Mouse (Mus musculus): ENCODE data around the gene Rap1a. TPM values are rescaled to one million over a fixed set of nuclear protein-coding genes. Genes with fewer than 3 reads are reported as not detected.

Gene Rap1a
- polyA plus RNA-seq, 1 experiment from 2014 or later, result 81.6 TPM

DNA sequence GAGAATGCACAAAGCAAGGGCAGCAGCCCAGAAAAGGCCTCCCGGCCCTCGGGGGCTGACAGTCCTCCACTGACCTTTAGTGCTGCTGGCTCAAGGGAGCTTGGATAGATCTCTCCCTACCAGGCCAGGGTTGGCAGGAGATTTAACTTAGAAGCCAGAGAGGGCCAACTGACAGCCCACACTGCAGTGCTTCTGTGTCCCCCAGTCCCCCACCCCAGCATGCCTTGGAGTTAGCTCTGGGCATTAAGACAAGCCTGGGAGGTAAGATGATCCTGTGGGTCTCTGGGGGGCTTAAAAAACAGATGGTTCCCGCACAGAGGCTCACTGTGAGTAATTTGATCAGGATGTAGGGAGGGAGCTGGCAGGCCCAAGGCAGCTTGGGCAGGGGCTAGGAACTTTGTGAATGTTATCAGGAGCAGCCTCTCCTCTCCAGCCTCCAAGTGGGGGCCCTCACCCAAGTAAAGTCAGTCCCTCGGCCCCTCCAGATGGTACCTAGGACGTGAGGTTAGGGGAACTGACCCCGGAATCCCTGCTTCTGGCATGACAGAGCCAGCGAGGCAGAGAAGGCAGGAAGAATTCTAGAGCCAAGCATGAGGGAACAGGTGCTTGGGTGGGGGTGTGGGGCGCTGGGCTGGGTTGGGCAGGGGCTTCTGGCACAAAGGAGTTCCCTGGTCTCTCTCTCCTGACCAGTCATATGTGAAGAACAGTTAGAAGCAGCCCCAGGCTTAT lies 86.9 kb downstream of the Rap1a start:
- ATAC-seq (replicated peaks; ENCODE audit: low FRiP score, low TSS enrichment, low read depth) (no peak), DNase-seq (ENCODE audit: low spot score) (peak; percentile 52)
- no peak overlapping the region for H3K4me3 ChIP-seq (ENCODE audit: low read depth, low read length)
- H3K9me3 ChIP-seq (ENCODE audit: control insufficient read depth, low read length), result no peaks in the 10 kb centered on the region
- H3K36me3 ChIP-seq (ENCODE audit: control insufficient read depth, insufficient read depth, low read length), result no peaks in the 10 kb centered on the region
- no peaks in the 10 kb centered on the region for H3K27me3 ChIP-seq (replicated peaks; ENCODE audit: control insufficient read depth, insufficient read depth, low read length)
- no peak overlapping the region for H3K27ac ChIP-seq (ENCODE audit: low read depth)
- H3K9ac ChIP-seq (ENCODE audit: low read length), result no peak overlapping the region
- H3K4me1 ChIP-seq (replicated peaks; ENCODE audit: control insufficient read depth, insufficient read depth, low read length), result no peaks in the 10 kb centered on the region; the same call in 1 of the 2 replicates
- WGBS, result 22% methylated on average over 8 of the region's 8 CpGs
- H3K4me2 ChIP-seq (ENCODE audit: low read length), result no peak overlapping the region

DNA sequence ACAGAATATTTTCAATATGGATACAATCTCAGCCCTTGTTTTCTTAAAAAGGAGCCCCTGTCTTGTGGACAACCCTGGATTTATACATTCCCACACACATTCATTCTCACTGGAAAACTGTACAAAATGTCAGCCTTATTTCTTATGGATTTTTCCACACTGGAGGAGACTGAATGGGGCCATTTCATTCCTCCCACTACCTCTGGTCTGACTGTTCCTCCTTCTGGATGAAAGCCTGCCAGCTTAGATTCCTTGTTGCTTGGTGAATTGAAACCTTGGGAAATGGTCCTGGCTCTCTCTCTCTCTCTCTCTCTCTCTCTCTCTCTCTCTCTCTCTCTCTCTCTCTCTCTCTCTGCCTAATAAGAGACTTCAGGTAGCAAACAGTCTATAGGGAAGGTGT lies 88.3 kb downstream of the Rap1a start:
- ATAC-seq (replicated peaks; ENCODE audit: low FRiP score, low TSS enrichment, low read depth) (no peak), DNase-seq (ENCODE audit: low spot score) (no peak)
- Histone ChIP-seq H3K4me3 (ENCODE audit: low read depth, low read length) (no peak overlapping the region), H3K9me3 (ENCODE audit: control insufficient read depth, low read length) (no peaks in the 10 kb centered on the region), H3K27me3 (replicated peaks; ENCODE audit: control insufficient read depth, insufficient read depth, low read length) (no peaks in the 10 kb centered on the region), H3K36me3 (ENCODE audit: control insufficient read depth, insufficient read depth, low read length) (no peaks in the 10 kb centered on the region), H3K27ac (ENCODE audit: low read depth) (no peak overlapping the region), H3K4me2 (ENCODE audit: low read length) (no peak overlapping the region), H3K9ac (ENCODE audit: low read length) (no peak overlapping the region), H3K4me1 (replicated peaks; ENCODE audit: control insufficient read depth, insufficient read depth, low read length) (no peaks in the 10 kb centered on the region; the same call in 1 of the 2 replicates)

GRCm38 (mm10) chr3:105711741-105712140 lies 89.4 kb downstream of the Rap1a start:
- WGBS, result 62% methylated on average over 7 of the region's 7 CpGs
- no peak overlapping the region for H3K4me2 ChIP-seq (ENCODE audit: low read length)
- no peak overlapping the region for H3K4me3 ChIP-seq (ENCODE audit: low read depth, low read length)

GRCm38 (mm10) chr3:105710246-105710645 lies 90.9 kb downstream of the Rap1a start:
- Histone ChIP-seq H3K4me3 (ENCODE audit: low read depth, low read length) (no peak overlapping the region), H3K4me1 (replicated peaks; ENCODE audit: control insufficient read depth, insufficient read depth, low read length) (no peaks in the 10 kb centered on the region; the same call in none of the 2 replicates), H3K9me3 (ENCODE audit: control insufficient read depth, low read length) (no peaks in the 10 kb centered on the region), H3K27ac (ENCODE audit: low read depth) (no peak overlapping the region), H3K9ac (ENCODE audit: low read length) (no peak overlapping the region), H3K27me3 (replicated peaks; ENCODE audit: control insufficient read depth, insufficient read depth, low read length) (peaks cover 14% of the 10 kb centered on the region), H3K36me3 (ENCODE audit: control insufficient read depth, insufficient read depth, low read length) (no peaks in the 10 kb centered on the region), H3K4me2 (ENCODE audit: low read length) (no peak overlapping the region)
- DNase-seq (ENCODE audit: low spot score) (peak; percentile 47), ATAC-seq (replicated peaks; ENCODE audit: low FRiP score, low TSS enrichment, low read depth) (no peak)
- WGBS, result 65% methylated on average over 6 of the region's 6 CpGs

More at GRCm38 (mm10) chr3:105711741-105712140, 89.4 kb downstream of the Rap1a start:
- Histone ChIP-seq H3K9ac (ENCODE audit: low read length) (no peak overlapping the region), H3K9me3 (ENCODE audit: control insufficient read depth, low read length) (no peaks in the 10 kb centered on the region), H3K27ac (ENCODE audit: low read depth) (no peak overlapping the region), H3K27me3 (replicated peaks; ENCODE audit: control insufficient read depth, insufficient read depth, low read length) (0 out of 2 replicates have a peak, but pooled peaks cover 3% of the 10 kb centered on the region), H3K36me3 (ENCODE audit: control insufficient read depth, insufficient read depth, low read length) (no peaks in the 10 kb centered on the region), H3K4me1 (replicated peaks; ENCODE audit: control insufficient read depth, insufficient read depth, low read length) (no peaks in the 10 kb centered on the region; the same call in 1 of the 2 replicates)
- ATAC-seq (replicated peaks; ENCODE audit: low FRiP score, low TSS enrichment, low read depth), result no peak
- no peak for DNase-seq (ENCODE audit: low spot score)

DNA sequence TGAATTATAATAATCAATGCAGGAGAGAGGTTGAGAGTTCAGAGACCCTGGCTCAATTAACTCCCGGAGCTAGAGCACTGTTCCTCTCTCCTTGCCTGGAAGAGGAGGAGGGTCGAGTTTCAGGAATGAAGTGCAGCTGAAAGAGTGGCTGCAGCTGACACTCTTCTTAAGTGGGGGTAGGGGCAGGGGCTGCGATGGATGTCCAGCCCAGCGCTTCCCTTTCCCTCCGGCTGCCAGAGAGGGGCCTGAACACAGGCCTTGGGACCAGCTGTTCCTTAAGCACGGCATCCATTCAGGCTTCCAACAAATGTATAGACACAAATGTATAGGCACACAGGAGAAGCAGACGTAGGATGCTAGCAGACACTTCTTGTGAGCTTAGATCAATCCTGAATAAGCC lies 93.5 kb downstream of the Rap1a start:
- Histone ChIP-seq H3K4me2 (ENCODE audit: low read length) (no peak overlapping the region), H3K4me3 (ENCODE audit: low read depth, low read length) (no peak overlapping the region), H3K27ac (ENCODE audit: low read depth) (no peak overlapping the region), H3K36me3 (ENCODE audit: control insufficient read depth, insufficient read depth, low read length) (no peaks in the 10 kb centered on the region), H3K9ac (ENCODE audit: low read length) (no peak overlapping the region), H3K4me1 (replicated peaks; ENCODE audit: control insufficient read depth, insufficient read depth, low read length) (no peaks in the 10 kb centered on the region; the same call in 1 of the 2 replicates), H3K9me3 (ENCODE audit: control insufficient read depth, low read length) (no peaks in the 10 kb centered on the region), H3K27me3 (replicated peaks; ENCODE audit: control insufficient read depth, insufficient read depth, low read length) (peaks cover 17% of the 10 kb centered on the region)
- DNase-seq (ENCODE audit: low spot score) (peak; percentile 43), ATAC-seq (replicated peaks; ENCODE audit: low FRiP score, low TSS enrichment, low read depth) (no peak)
- 18% methylated on average over 7 of the region's 7 CpGs for WGBS

- WGBS, result 41% methylated on average over 4 of the region's 4 CpGs
- no peak for ATAC-seq (replicated peaks; ENCODE audit: low FRiP score, low TSS enrichment, low read depth)
Measured at GRCm38 (mm10) chr3:105706366-105707020, 94.6 kb downstream of the Rap1a start.

DNA sequence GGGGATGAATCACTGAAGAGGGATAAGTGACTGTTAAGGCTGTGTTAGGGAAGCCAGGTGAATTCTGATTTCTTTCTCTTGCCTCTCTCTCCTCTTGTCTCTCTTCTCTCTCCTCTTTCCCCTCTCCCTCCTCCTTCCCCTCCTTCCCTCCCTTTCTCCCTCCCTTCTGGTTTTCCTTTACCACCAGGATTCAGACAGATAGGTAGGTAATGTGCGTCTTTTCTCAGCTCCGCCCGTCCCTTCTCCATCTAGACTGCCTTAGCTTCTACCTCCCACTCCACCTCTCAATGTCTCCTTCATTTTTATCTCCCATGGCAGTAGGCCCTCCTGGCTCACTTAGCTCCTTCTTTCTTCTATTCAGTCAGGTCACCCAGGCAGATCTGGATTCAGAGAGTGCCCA lies 95.6 kb downstream of the Rap1a start:
- peaks cover 2% of the 10 kb centered on the region; the same call in 1 of the 2 replicates for H3K4me1 ChIP-seq (replicated peaks; ENCODE audit: control insufficient read depth, insufficient read depth, low read length)
- H3K9ac ChIP-seq (ENCODE audit: low read length), result peak overlapping the region; percentile 48
- peak overlapping the region; percentile 99 for H3K4me2 ChIP-seq (ENCODE audit: low read length)
- peaks cover 17% of the 10 kb centered on the region for H3K27me3 ChIP-seq (replicated peaks; ENCODE audit: control insufficient read depth, insufficient read depth, low read length)
- DNase-seq (ENCODE audit: low spot score) (peak; percentile 53), ATAC-seq (replicated peaks; ENCODE audit: low FRiP score, low TSS enrichment, low read depth) (no peak)
- WGBS, result 30% methylated on average over 3 of the region's 3 CpGs
- H3K27ac ChIP-seq (ENCODE audit: low read depth), result no peak overlapping the region
- peak overlapping the region; percentile 52 for H3K4me3 ChIP-seq (ENCODE audit: low read depth, low read length)
- no peaks in the 10 kb centered on the region for H3K36me3 ChIP-seq (ENCODE audit: control insufficient read depth, insufficient read depth, low read length)
- no peaks in the 10 kb centered on the region for H3K9me3 ChIP-seq (ENCODE audit: control insufficient read depth, low read length)

More at GRCm38 (mm10) chr3:105706366-105707020, 94.6 kb downstream of the Rap1a start:
- peaks cover under 1% of the 10 kb centered on the region; the same call in 1 of the 2 replicates for H3K4me1 ChIP-seq (replicated peaks; ENCODE audit: control insufficient read depth, insufficient read depth, low read length)
- DNase-seq (ENCODE audit: low spot score), result peak; percentile 44
- no peak overlapping the region for H3K4me3 ChIP-seq (ENCODE audit: low read depth, low read length)
- peak overlapping the region; percentile 99; the same call in 1 of the 2 replicates for H3K4me2 ChIP-seq (ENCODE audit: low read length)
- no peak overlapping the region for H3K9ac ChIP-seq (ENCODE audit: low read length)
- peaks cover 17% of the 10 kb centered on the region for H3K27me3 ChIP-seq (replicated peaks; ENCODE audit: control insufficient read depth, insufficient read depth, low read length)
- no peak overlapping the region for H3K27ac ChIP-seq (ENCODE audit: low read depth)
- H3K36me3 ChIP-seq (ENCODE audit: control insufficient read depth, insufficient read depth, low read length), result no peaks in the 10 kb centered on the region
- no peaks in the 10 kb centered on the region for H3K9me3 ChIP-seq (ENCODE audit: control insufficient read depth, low read length)

DNA sequence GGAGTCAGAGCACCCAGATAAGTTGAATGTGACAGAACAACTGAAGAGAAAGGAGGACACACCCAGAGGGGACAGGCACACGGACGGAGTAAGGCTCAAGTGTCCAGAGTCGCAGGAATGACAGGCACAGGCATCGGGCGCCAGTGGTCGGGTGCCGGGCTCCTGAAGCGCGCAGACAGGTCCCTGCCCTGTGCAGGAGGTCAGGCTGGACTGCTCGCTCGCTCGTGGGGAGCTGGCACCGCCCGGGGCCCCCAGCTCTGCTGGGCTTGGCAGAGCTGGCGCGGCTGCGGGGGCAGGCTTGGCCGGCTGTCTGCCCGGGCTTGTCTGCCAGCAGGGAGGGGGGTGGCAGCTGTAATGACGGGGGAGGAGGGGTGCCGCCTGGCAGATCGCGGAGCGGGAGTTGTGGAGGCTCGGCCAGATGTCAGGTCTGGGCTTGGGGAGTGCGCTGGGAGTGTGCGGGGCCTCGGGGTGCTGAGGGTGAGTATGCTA lies 96.0 kb downstream of the Rap1a start:
- no peaks in the 10 kb centered on the region for H3K9me3 ChIP-seq (ENCODE audit: control insufficient read depth, low read length)
- peaks cover 17% of the 10 kb centered on the region for H3K27me3 ChIP-seq (replicated peaks; ENCODE audit: control insufficient read depth, insufficient read depth, low read length)
- peak overlapping the region; percentile 48 for H3K9ac ChIP-seq (ENCODE audit: low read length)
- WGBS, result under 1% methylated on average over 28 of the region's 28 CpGs
- H3K4me2 ChIP-seq (ENCODE audit: low read length), result peak overlapping the region; percentile 99
- ATAC-seq (replicated peaks; ENCODE audit: low FRiP score, low TSS enrichment, low read depth) (peak; percentile 51), DNase-seq (ENCODE audit: low spot score) (peak; percentile 66)
- H3K4me3 ChIP-seq (ENCODE audit: low read depth, low read length), result peak overlapping the region; percentile 52
- no peaks in the 10 kb centered on the region for H3K36me3 ChIP-seq (ENCODE audit: control insufficient read depth, insufficient read depth, low read length)
- no peak overlapping the region for H3K27ac ChIP-seq (ENCODE audit: low read depth)
- H3K4me1 ChIP-seq (replicated peaks; ENCODE audit: control insufficient read depth, insufficient read depth, low read length), result peaks cover 2% of the 10 kb centered on the region; the same call in 1 of the 2 replicates

All from intestine, embryonic 14.5 days (tissue).